Mouse (Mus musculus): ENCODE data around the gene Rrbp1.

The Rrbp1 gene

DNA sequence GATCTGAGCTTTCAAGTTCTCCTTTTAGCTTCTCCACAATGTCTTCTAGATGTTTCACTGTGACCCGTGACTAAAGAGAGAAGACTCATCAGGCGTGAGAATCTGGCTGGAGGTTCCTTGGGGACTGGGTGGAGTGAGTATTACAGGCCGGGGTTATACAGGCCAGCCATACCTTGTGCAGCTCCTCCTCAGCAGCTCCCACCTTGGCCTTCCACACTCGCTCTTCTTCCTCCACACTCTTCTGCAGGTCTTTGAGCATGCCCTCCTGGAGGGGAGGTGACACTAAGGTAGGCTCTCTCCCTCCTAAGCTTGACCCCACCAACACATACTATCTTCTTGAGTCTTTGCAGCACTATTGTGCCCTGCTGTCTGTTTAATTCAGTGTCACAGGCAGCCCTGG, 57.1 kb downstream of the Rrbp1 start:
- no peak for DNase-seq

- peak in 1 of 2 experiments; percentile 16 for DNase-seq
Observed at GRCm38 (mm10) chr2:143951546-143952315, 59.3 kb downstream of the Rrbp1 start.

DNA sequence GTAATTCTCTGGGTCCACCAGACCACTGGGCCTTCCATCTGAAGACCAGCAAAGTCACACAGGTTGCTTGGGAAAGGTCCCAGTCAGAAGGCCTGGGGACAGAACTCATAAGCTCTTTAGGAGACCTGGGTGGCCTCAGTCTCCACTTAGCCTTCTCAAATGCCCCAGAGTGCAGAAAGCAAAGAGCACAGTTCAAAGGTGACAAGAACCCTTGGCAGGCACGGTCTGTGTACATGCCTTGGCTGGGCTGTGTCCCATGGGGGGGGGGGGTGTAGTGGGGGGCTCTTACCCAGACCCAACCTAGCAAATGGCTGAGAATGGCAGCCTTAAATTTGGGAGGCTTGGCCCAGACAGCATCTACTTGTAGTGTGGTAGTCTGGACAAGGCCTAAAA, 60.0 kb downstream of the Rrbp1 start:
- no peak for DNase-seq

GRCm38 (mm10) chr2:143950290-143951027, 60.6 kb downstream of the Rrbp1 start:
- DNase-seq = no peak

DNA sequence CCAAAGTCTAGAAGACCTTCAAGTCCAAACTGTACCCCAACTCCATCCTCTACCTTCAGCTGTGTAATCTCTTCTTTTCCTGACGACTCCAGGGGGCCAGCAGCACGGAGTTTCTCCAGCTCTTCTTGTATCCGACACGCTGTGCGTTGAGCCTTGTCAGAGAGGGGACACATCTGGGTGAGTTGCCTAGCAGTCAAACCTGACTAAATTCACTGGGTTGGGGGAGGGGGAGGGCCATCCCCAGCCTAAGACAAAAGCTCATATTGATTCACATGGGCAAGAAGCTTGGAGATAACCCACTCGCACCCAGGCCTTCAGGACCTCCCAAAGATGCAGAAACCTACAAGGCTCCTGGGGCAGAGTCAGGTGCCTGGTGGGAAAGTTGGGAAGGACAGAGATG, 61.8 kb downstream of the Rrbp1 start:
- no peak for DNase-seq

DNA sequence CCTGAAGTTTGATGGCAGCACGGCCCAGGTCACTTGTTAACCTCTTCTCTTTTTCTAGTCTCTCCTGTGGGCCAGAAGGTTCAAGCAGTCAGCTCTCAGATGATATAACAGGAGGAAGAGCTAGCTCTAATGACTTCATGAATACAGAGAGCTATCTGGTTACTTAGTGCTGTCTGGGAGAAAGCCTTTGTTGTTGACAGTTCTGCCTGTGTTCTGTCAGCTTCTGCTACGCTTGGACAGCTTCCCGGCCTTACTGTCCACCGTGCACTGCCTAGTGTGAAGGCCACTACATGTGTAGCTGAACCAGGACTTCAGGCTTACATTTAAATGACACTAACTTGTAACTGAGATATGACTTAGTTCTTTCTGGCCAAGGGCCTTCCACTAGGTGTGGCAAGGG, 62.6 kb downstream of the Rrbp1 start:
- no peak for DNase-seq

- DNase-seq = no peak
Observed at GRCm38 (mm10) chr2:143947981-143948380, 63.1 kb downstream of the Rrbp1 start.

- DNase-seq = no peak
Observed at GRCm38 (mm10) chr2:143946399-143946798, 64.7 kb downstream of the Rrbp1 start.

DNA sequence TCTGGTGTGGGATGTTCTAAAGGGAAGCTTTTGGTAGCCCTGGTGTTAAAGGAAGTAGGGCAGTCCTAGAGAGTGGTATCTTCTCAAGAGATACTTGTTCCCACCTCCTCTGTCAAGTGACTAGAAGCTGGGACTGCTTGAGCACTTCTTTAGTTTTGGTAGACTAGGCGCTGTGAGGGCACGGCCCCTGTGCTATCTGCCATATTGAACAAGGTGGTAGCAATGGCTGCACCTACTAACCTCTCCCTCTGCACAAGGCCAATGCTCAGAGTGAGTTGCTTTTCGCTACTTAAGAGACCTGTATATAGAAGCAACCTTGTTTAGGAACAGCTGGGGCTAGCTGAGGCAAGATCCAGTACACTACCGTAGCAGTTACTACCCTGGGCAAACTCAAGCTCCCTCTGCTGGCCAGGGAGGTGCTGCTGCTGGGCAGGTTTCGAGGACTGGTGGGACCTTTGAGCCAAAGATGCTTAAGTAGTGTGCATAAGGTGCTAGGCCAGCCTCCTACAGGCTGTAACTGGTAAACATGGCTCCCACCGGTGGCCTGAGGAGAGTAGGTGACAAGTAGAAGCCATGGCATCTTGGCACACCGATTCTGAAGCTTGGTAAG, 65.5 kb downstream of the Rrbp1 start:
- DNase-seq = peak; percentile 61 to 64

- DNase-seq = no peak
Observed at GRCm38 (mm10) chr2:143944796-143945195, 66.3 kb downstream of the Rrbp1 start.

- DNase-seq = no peak
Observed at GRCm38 (mm10) chr2:143940406-143940805, 70.7 kb downstream of the Rrbp1 start.

- DNase-seq = no peak
Observed at GRCm38 (mm10) chr2:143937861-143938260, 73.2 kb downstream of the Rrbp1 start.

DNA sequence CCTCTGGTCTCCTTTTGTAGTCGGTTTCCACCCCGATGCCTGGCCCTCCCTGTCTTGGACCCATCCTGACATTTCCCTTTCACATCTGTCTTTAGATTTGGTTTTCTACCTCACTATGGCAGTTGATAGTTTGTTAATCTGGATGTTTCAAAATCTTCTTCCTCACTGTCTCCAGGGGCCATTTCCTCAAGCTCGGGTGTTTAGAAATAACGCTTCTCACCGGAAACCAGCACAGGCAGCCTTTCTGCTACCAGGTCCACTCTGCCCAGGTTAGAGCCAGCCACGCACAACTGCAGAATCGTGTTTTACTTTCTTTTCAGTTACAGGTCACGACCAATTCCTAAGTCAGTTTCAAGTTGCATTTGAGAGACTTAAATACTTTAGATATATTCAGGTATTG, 76.6 kb downstream of the Rrbp1 start:
- DNase-seq = no peak

GRCm38 (mm10) chr2:143933516-143933915, 77.5 kb downstream of the Rrbp1 start:
- DNase-seq = no peak

- no peak for DNase-seq
Observed at GRCm38 (mm10) chr2:143932340-143932873, 78.7 kb downstream of the Rrbp1 start.

- DNase-seq = no peak
Observed at GRCm38 (mm10) chr2:143929607-143930311, 81.3 kb downstream of the Rrbp1 start.

DNA sequence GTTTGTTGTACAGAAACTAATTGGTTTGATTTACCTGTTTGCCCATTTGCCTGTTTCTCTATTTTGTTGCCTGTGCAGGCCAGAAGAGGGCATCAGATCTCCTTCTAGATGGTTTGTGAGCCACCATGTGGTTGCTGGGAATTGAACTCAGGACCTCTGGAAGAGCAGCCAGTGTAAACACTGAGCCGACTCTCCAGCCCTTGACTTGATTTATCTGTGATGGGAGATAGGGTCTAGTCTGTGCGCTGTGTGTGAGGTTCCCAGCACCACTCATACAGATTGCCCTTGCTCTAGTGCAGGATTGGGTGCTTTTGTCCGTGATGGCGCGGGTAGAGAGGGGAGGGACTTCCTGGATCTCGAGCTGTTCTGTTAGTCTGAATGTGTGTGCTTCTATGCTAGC, 85.2 kb downstream of the Rrbp1 start:
- DNase-seq = no peak

DNA sequence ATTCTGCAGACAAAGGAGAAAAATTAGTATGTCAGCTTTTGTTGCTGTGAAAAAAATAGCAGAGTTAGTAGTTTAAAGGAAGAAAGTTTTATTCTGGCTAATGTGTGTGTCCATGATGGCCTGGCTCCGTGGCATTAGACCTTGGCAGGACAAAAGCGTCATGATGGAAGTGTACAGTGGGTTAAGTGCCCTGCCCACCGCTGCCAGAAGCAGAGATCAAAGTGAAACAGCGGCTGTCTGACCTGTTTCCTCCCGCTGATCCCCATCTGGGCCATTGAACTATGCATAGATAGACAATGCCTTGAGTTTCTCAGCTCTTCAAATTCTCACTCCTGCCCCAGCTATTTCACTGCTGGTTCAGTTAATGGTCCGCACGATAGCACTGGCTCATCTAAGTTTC, 87.0 kb downstream of the Rrbp1 start:
- DNase-seq = no peak

DNA sequence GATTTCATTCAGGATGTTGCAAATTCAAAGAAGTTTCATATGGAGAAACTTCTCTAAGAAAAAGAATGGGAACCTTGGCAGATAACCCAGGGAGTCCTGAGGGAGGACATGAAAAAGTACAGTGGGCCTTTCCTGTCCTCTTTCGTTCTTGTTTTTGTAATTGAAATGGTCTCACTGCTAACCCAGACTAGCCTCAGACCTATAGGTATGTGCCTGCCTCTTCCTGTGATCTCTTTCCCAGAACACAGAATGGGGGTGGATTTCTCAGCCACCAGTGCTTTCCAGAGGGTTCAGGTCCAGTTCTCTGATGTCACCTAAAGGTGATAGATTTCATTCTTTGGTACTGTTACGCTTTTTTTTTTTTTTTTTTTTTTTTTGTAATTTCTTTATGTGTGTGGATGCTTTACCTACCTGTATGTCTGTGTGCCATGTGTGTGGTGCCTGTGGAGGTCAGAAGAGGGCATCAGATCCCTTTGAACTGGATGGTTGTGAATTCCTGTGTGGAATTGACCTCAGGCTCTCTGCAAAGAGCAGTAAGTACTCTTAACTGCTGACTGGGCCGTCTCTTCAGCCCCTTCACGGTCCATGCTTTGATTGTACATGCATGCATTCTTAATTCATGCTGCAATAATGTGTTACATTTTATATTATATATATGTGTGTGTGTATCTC, 92.1 kb downstream of the Rrbp1 start:
- peak in 1 of 2 experiments; percentile 49 for DNase-seq

GRCm38 (mm10) chr2:143917622-143918021, 93.4 kb downstream of the Rrbp1 start:
- peak in 1 of 2 experiments; percentile 46 for DNase-seq

DNA sequence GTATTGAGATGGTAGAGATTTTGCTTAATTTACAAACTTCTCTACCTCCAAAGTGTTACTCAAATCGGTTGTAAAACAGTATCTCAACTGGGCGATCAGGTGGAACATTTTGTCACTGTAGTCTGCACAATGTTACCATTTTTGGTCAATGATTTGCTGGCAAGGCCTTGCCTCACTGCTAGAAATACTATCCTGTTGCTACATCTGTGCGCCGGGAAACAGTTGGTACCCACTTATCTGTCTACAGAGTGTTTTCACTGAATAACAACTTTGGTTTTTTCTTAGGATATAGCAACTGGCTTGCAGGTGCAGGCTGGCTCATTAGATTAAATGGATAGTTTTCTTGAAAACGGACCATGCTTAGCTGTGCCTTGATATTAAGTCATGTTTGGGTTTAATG, 94.8 kb downstream of the Rrbp1 start:
- DNase-seq = peak in 1 of 2 experiments; percentile 60

- peak; percentile 66 to 69 for DNase-seq
Observed at GRCm38 (mm10) chr2:143915600-143916135, 95.4 kb downstream of the Rrbp1 start.
